Mouse (Mus musculus): ENCODE data around the gene Slc24a3.

The Slc24a3 gene

GRCm38 (mm10) chr2:145439755-145440154 lies 272.2 kb downstream of the Slc24a3 start:
- DNase-seq (ENCODE audit: low spot score) = no peak

- peak; percentile 38 for DNase-seq (ENCODE audit: low spot score)
Measured at GRCm38 (mm10) chr2:145457106-145457747, 289.7 kb downstream of the Slc24a3 start.

GRCm38 (mm10) chr2:145460854-145461423 lies 293.4 kb downstream of the Slc24a3 start:
- no peak for DNase-seq (ENCODE audit: low spot score)

- no peak for DNase-seq (ENCODE audit: low spot score)
Measured at GRCm38 (mm10) chr2:145462253-145462652, 294.7 kb downstream of the Slc24a3 start.

GRCm38 (mm10) chr2:145468701-145469325 lies 301.3 kb downstream of the Slc24a3 start:
- no peak for DNase-seq (ENCODE audit: low spot score)

- DNase-seq (ENCODE audit: low spot score) = no peak
Measured at GRCm38 (mm10) chr2:145477484-145477883, 309.9 kb downstream of the Slc24a3 start.

GRCm38 (mm10) chr2:145479676-145480075 lies 312.1 kb downstream of the Slc24a3 start:
- no peak for DNase-seq (ENCODE audit: low spot score)

GRCm38 (mm10) chr2:145500231-145500630 lies 332.7 kb downstream of the Slc24a3 start:
- no peak for DNase-seq (ENCODE audit: low spot score)

GRCm38 (mm10) chr2:145501472-145501871 lies 333.9 kb downstream of the Slc24a3 start:
- peak; percentile 5 for DNase-seq (ENCODE audit: low spot score)

GRCm38 (mm10) chr2:145507702-145508101 lies 340.1 kb downstream of the Slc24a3 start:
- DNase-seq (ENCODE audit: low spot score) = no peak

- no peak for DNase-seq (ENCODE audit: low spot score)
Measured at GRCm38 (mm10) chr2:145510650-145511225, 343.2 kb downstream of the Slc24a3 start.

GRCm38 (mm10) chr2:145515956-145516355 lies 348.4 kb downstream of the Slc24a3 start:
- DNase-seq (ENCODE audit: low spot score) = no peak

GRCm38 (mm10) chr2:145517346-145517745 lies 349.8 kb downstream of the Slc24a3 start:
- DNase-seq (ENCODE audit: low spot score) = peak; percentile 80

GRCm38 (mm10) chr2:145522017-145522416 lies 354.5 kb downstream of the Slc24a3 start:
- no peak for DNase-seq (ENCODE audit: low spot score)

GRCm38 (mm10) chr2:145523381-145523780 lies 355.8 kb downstream of the Slc24a3 start:
- DNase-seq (ENCODE audit: low spot score) = no peak

- no peak for DNase-seq (ENCODE audit: low spot score)
Measured at GRCm38 (mm10) chr2:145527151-145527550, 359.6 kb downstream of the Slc24a3 start.

- DNase-seq (ENCODE audit: low spot score) = no peak
Measured at GRCm38 (mm10) chr2:145530941-145531353, 363.4 kb downstream of the Slc24a3 start.

GRCm38 (mm10) chr2:145533086-145533485 lies 365.5 kb downstream of the Slc24a3 start:
- DNase-seq (ENCODE audit: low spot score) = no peak

- DNase-seq (ENCODE audit: low spot score) = no peak
Measured at GRCm38 (mm10) chr2:145535307-145535706, 367.8 kb downstream of the Slc24a3 start.

GRCm38 (mm10) chr2:145535774-145536173 lies 368.2 kb downstream of the Slc24a3 start:
- no peak for DNase-seq (ENCODE audit: low spot score)

- peak; percentile 42 for DNase-seq (ENCODE audit: low spot score)
Measured at GRCm38 (mm10) chr2:145536986-145537385, 369.4 kb downstream of the Slc24a3 start.

- DNase-seq (ENCODE audit: low spot score) = no peak
Measured at GRCm38 (mm10) chr2:145541695-145542094, 374.1 kb downstream of the Slc24a3 start.

GRCm38 (mm10) chr2:145546071-145546470 lies 378.5 kb downstream of the Slc24a3 start:
- no peak for DNase-seq (ENCODE audit: low spot score)

Measured in retina, embryonic 14.5 days (tissue).